Mouse (Mus musculus) fat pad, adult 2 months (tissue): ENCODE measurements around the gene E130218I03Rik.

Source experiments
- DNase-seq: peaks from one replicate; pipeline ENCODE4 v3.0.0-alpha.2; 2011; ENCODE audit warnings: low read depth, low spot score; ENCODE audit errors: extremely low read depth

Gene E130218I03Rik

GRCm38 (mm10) chr4:134284942-134285341, 41.5 kb downstream of the E130218I03Rik start:
- DNase-seq: no peak

GRCm38 (mm10) chr4:134286226-134287167, 43.0 kb downstream of the E130218I03Rik start:
- DNase-seq: no peak

- DNase-seq: no peak
Observed at GRCm38 (mm10) chr4:134287168-134287564, 43.7 kb downstream of the E130218I03Rik start.

- DNase-seq: no peak
Observed at GRCm38 (mm10) chr4:134287575-134288025, 44.1 kb downstream of the E130218I03Rik start, which contains the start of gene Pdik1l. TSS of gene Pdik1l (minus strand) at chr4:134287895.

GRCm38 (mm10) chr4:134288397-134289256, 45.2 kb downstream of the E130218I03Rik start:
- no peak for DNase-seq

- DNase-seq: no peak
Observed at GRCm38 (mm10) chr4:134292067-134292466, 48.6 kb downstream of the E130218I03Rik start.

GRCm38 (mm10) chr4:134293061-134293691, 49.7 kb downstream of the E130218I03Rik start:
- DNase-seq: no peak

- no peak for DNase-seq
Observed at GRCm38 (mm10) chr4:134293692-134294163, 50.3 kb downstream of the E130218I03Rik start.
